Mouse (Mus musculus) telencephalon, adult 2 months (tissue): ENCODE results near the gene Mroh2a.

ENCODE experiments used
- DNase-seq: peaks from one replicate; pipeline ENCODE4 v3.0.0-alpha.2; 2011; ENCODE audit warnings: low read depth, low spot score

The Mroh2a gene

GRCm38 (mm10) chr1:88235046-88235893 lies 8.5 kb downstream of the Mroh2a start:
- no peak for DNase-seq

DNA sequence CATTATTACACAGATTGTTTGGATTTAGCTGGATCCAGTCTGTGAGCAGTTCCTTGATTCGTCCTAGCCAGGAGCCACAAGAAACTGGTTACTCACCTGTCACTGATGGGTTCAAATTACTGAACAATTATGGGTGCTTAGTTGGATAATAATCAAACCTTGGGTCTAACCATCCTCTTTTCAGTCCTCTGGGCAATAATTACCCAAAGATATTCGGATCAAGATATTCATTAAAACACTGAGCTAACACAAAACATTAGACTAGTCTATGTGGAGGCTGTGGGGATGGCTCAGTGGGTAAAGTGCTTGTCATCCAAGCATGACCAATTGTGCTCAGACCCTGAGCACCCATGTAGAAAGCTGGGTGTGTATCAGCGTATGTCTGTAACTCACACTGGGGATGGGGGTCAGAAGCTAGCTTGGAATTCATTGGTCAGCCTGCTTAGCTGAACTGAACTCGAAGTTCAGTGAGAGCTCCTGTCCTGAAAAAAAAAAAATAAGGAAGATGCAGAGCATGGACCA lies 9.2 kb downstream of the Mroh2a start:
- no peak for DNase-seq

GRCm38 (mm10) chr1:88237311-88237710 lies 10.5 kb downstream of the Mroh2a start:
- no peak for DNase-seq

DNA sequence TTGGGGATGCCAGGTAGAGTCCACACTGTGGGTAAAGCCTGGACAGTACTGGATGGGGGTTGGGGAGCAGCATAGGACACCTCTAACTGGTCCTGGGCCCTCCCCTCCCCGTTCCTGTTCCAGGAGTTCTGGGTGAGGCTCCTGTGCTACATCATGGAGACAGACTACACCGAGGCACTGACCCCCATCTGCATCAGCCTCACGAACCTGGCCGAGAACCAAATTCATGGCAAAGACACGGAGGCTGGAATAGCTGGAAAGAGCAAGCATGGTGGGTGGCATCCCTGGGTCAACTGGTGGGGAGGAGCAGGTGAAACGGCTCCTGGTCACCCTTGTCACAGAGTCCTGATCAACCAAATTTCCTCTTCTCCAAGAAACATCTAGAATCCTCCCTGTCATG lies 12.0 kb downstream of the Mroh2a start:
- DNase-seq: no peak

DNA sequence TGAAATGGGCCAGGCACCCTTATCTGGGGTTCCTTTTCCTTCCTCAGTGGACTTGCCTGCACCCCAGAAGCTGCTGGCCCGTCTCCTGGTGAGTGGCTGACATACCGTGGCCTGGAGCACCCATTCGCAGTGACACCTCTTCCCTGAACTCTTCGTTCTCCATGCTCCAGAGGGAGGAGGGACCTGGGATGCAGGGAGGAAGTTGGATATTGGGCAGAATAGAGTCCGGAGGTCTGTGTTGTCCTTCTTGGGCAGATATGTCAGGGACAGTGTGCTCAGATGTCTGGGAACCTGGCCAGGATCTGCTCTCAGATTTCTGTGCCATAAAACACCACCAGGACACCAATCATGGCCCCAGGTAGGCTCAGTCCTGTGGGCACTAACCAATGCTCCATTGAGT lies 13.3 kb downstream of the Mroh2a start:
- no peak for DNase-seq

DNA sequence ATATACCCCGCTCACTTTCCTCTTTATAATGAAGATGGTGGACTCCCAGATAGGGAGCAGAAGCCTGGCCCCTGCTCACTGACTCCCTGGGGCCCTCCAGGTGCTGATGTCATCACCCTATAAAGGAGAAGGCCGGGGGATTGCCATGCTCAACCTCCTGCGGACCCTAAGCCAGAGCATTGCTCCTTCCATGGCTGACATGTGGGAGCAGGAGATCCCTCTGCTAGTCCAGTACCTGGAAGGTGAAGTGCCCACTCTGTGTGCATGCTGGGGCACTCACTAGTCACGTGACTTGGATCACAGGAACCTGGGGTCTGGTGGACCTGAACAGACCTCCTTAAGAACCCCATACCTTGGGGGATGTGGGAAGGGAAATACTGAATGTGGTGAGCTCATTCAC lies 13.8 kb downstream of the Mroh2a start:
- DNase-seq: no peak

GRCm38 (mm10) chr1:88243861-88244260 lies 17.1 kb downstream of the Mroh2a start:
- no peak for DNase-seq

DNA sequence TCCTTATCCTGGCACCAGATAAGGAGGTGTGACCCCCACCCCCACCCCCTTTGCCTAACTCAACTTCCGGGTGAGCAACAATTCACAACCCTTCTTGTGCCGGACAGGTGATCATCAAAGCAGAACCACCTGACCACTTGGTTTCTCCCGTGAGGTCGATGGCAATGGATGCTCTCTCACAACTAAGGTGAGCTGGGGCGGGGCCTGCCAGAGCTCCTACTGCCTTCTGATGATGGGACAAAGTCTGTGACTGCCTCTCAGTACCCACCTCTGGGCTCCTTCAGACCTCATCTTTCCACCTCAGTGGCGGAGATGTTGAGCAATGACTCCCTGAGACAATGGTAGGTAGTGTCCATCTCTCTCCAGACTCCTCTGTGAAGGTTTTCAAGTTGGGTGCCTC lies 19.1 kb downstream of the Mroh2a start:
- no peak for DNase-seq

DNA sequence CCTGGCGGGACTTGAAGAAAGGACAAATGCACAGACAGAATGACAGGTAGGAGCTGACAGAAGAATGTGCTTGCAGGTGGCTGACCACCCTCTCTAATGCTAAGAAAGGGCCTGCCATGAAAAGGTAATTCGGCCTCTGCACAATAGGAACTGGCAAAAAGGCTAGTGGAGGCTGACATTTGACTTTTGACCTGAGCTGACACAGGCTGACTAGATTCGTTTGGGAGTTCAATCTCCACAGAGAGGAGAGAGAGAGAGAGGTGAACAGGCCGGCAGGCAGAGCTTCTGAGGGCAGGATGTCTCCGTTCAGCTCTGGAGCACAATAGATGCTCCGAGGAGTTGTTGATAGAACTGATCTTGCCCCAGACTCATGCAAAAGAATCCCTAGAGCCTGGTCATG lies 19.6 kb downstream of the Mroh2a start:
- no peak for DNase-seq

DNA sequence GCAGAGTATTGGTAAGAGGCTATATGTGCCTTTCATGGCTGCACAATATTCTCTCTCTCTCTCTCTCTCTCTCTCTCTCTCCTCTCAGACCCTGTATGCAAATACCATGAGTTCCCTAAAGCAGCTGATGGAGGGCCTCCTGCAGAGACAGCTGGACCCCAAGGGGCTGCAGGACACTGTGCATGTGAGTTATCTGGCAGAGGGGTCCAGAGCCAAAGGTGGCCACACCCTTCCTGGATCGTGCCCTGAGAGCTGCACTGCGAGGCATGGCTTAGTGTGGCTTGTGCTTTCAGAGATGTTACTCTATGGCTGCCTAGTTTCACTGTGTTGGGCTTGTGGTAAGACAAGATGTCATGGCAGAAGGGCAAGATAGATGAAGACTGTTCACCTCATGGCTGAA lies 20.9 kb downstream of the Mroh2a start:
- DNase-seq: no peak

GRCm38 (mm10) chr1:88248658-88249057 lies 21.9 kb downstream of the Mroh2a start:
- no peak for DNase-seq

DNA sequence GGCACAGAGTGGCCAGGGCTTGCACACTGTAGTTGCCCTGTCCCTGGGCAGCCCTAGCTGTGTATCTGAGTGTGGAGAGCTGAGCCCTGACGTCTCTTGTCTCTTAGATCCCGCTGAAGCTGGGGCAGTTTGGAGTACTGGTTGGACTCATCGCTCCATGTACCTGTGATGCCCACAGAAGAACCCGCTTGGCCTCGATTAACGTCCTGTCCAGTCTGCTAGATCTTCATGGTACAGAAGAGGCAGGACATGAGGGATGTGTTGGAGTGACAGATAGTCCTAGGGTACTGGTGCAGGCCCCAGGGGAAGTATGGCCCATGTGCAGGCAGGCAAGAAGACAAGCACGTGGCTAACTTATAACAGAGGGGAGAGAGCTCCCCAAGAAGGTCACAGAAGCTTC lies 22.8 kb downstream of the Mroh2a start:
- DNase-seq: no peak

- DNase-seq: no peak
Observed at GRCm38 (mm10) chr1:88250023-88250422, 23.2 kb downstream of the Mroh2a start.

DNA sequence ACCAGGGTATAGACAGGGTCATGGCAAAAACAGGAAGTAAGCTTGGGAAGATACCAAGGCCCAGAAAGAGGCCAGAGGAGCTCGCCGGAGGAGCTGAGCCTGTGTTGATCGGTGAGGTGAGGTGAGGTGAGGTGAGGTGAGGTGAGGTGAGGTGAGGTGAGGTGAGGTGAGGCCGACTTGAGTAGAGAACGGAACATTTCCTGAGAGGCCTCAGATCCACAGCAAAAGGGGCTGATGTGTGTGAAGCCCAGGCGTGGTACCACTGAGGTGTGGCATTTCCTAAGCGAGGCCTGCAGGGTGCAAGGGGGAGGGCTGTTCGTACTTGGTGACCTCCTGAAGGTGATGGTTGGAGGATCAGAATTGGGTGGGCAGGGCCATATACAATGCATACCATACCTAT lies 26.3 kb downstream of the Mroh2a start:
- no peak for DNase-seq

DNA sequence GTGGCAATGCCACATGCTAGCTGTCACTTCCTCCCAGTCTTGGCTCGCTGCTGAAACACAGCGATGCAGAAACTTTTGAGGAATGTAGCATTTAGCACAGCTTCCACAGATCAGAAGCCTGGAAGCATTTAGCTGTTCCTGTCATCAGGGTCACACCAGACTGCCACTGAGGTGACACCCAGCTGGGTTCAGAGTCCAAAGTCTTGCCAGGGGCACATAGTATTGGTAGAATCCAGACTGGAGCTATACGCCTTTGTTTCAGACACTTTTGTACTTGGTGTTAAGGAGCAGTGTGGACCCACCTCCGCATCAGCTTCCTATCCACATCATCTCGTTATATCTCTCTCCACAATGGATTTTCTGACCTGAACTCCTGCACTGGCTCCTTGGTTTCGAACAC lies 26.8 kb downstream of the Mroh2a start:
- DNase-seq: no peak

GRCm38 (mm10) chr1:88254793-88255465 lies 28.1 kb downstream of the Mroh2a start:
- no peak for DNase-seq

- DNase-seq: no peak
Observed at GRCm38 (mm10) chr1:88255466-88255857, 28.7 kb downstream of the Mroh2a start.

- no peak for DNase-seq
Observed at GRCm38 (mm10) chr1:88255989-88256754, 29.4 kb downstream of the Mroh2a start.

- no peak for DNase-seq
Observed at GRCm38 (mm10) chr1:88256886-88257663, 30.3 kb downstream of the Mroh2a start.

DNA sequence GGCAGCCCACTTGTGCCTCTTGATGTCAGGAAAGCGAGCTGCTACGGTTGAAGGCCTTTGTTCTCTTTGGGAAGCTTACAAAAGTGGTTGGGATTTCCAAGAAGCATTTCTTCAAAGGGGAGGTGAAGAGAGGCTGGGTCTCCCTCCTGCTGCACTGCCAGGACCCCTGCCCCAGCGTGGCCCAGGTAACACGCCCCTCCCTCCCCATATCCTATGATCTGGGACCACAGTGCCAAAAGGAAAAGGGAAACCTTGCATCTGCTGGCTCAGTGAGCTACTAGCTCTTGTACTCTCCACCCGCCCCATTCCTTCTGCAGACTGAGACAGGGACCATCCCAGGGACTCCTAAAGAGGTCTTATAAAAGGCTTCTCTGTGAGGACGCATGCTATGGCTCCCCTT lies 30.9 kb downstream of the Mroh2a start:
- DNase-seq: no peak

- no peak for DNase-seq
Observed at GRCm38 (mm10) chr1:88258361-88258760, 31.6 kb downstream of the Mroh2a start.
